Mouse (Mus musculus): ENCODE measurements around the gene Inava. TPM values are rescaled to one million over a fixed set of nuclear protein-coding genes. Genes with fewer than 3 reads are reported as not detected.
A peak's percentile ranks its signal among the peaks of the same experiment; 100 is the strongest.

Gene Inava
- polyA plus RNA-seq, 1 experiment: 28.0 TPM

DNA sequence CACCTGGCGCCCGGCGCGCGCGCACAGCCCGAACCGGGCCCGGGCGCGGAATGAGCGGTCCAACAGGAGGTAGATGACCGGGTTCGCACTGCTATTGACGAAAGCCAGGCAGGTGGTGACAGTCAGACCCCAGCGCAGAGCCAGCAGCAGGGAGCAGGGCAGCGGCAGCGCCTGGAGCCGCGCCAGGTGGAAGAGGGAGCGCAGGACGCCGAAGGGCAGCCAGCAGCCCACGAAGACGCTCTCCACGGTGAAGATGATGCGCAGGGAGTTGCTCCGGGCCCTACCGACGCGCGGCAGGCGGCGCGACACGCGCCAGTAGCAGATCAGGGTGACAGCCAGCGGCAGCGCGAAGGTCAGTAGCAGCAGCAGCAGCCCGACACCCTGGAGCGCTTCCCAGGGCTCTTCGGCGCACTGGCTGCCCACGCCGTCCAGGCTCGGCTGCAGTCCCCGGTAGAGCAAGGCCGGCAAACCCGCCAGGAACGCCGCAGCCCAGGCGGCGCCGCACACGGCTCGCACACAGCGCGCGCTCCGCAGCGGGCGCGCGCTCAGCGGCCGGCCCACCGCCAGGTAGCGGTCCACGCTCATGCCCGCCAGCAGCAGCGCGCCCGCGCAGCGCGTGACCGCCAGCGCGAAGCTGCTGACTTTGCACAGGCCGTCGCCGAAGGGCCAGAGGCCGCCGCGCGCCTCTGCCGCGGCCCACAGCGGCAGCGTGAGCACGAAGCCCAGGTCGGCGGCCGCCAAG is 26.0 kb upstream of the Inava start:
- TF ChIP-seq CTCF (IDR thresholded peaks at IDR 0.05; ENCODE audit: low read depth, low read length): no peak
- TF ChIP-seq EP300 (IDR thresholded peaks at IDR 0.05; ENCODE audit: insufficient read depth, low read depth, low read length): no peak
- no peak for TF ChIP-seq POLR2A (IDR thresholded peaks at IDR 0.05; ENCODE audit: insufficient read depth, low read length)
- peaks cover 10% of the 10 kb centered on the region for H3K27me3 ChIP-seq (ENCODE audit: control insufficient read depth, insufficient read depth, low read length, poor library complexity, severe bottlenecking)
- H3K36me3 ChIP-seq (ENCODE audit: control insufficient read depth, insufficient read depth, low read length, poor library complexity, severe bottlenecking): no peaks in the 10 kb centered on the region
- H3K4me3 ChIP-seq (ENCODE audit: low read depth, low read length): peak overlapping the region; percentile 38
- H3K9me3 ChIP-seq (replicated peaks; ENCODE audit: control insufficient read depth, insufficient read depth, low read length, poor library complexity, severe bottlenecking): no peaks in the 10 kb centered on the region
- no peaks in the 10 kb centered on the region for H3K4me1 ChIP-seq (ENCODE audit: control insufficient read depth, insufficient read depth, low read length)
- peak overlapping the region; percentile 61 for H3K9ac ChIP-seq (ENCODE audit: low read depth, poor library complexity, severe bottlenecking)
- H3K27ac ChIP-seq (ENCODE audit: insufficient read depth, low read length): no peak overlapping the region

DNA sequence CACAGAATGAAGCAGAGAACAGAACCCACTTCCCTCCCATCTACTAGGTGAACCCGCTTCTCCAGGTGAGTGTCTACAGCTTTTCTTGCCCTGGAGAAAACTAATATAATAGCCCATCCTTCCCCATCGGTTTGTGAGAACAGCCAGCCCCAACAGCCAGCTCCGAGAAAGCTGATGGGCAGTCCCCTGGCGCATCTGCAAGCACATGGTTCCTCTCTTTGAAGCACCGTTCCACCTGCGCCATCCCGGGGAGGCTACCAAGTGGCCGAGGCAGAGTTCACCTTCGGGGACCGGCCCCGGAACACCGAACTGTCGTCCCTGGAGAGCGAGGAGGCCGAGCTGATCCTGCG is 25.5 kb upstream of the Inava start:
- Histone ChIP-seq H3K27ac (ENCODE audit: insufficient read depth, low read length) (no peak overlapping the region), H3K36me3 (ENCODE audit: control insufficient read depth, insufficient read depth, low read length, poor library complexity, severe bottlenecking) (no peaks in the 10 kb centered on the region), H3K27me3 (ENCODE audit: control insufficient read depth, insufficient read depth, low read length, poor library complexity, severe bottlenecking) (peaks cover 10% of the 10 kb centered on the region), H3K4me3 (ENCODE audit: low read depth, low read length) (peak overlapping the region; percentile 38), H3K4me1 (ENCODE audit: control insufficient read depth, insufficient read depth, low read length) (no peaks in the 10 kb centered on the region), H3K9me3 (replicated peaks; ENCODE audit: control insufficient read depth, insufficient read depth, low read length, poor library complexity, severe bottlenecking) (no peaks in the 10 kb centered on the region), H3K9ac (ENCODE audit: low read depth, poor library complexity, severe bottlenecking) (0 out of 2 replicates have a peak overlapping the region, but pooled peaks have one; percentile 61)
- TF ChIP-seq CTCF (IDR thresholded peaks at IDR 0.05; ENCODE audit: low read depth, low read length) (no peak), POLR2A (IDR thresholded peaks at IDR 0.05; ENCODE audit: insufficient read depth, low read length) (no peak), EP300 (IDR thresholded peaks at IDR 0.05; ENCODE audit: insufficient read depth, low read depth, low read length) (no peak)

DNA sequence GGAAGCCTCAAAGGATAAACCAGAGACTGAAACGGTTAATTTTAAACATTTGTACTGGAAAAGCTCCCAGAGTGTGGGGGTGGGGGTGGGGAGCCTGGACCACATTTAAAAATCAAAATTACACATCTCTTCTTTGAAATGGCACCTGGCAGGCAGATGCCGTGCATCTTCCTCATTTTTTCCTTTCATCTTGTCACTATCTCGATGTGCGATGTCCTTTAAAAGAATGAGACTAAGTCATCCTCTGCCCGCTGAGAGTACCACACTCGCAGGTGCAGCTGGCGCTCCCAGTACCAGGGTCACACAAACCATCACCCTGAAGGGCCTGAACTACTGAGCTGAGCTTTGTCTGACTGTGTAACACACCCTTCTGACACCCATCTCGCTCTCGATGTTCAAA is 24.4 kb upstream of the Inava start:
- Histone ChIP-seq H3K9me3 (replicated peaks; ENCODE audit: control insufficient read depth, insufficient read depth, low read length, poor library complexity, severe bottlenecking) (no peaks in the 10 kb centered on the region), H3K4me1 (ENCODE audit: control insufficient read depth, insufficient read depth, low read length) (no peaks in the 10 kb centered on the region), H3K27me3 (ENCODE audit: control insufficient read depth, insufficient read depth, low read length, poor library complexity, severe bottlenecking) (peaks cover 10% of the 10 kb centered on the region)

GRCm38 (mm10) chr1:136255657-136256056 is 21.6 kb upstream of the Inava start:
- H3K4me1 ChIP-seq (ENCODE audit: control insufficient read depth, insufficient read depth, low read length): no peaks in the 10 kb centered on the region
- H3K36me3 ChIP-seq (ENCODE audit: control insufficient read depth, insufficient read depth, low read length, poor library complexity, severe bottlenecking): no peaks in the 10 kb centered on the region
- H3K9me3 ChIP-seq (replicated peaks; ENCODE audit: control insufficient read depth, insufficient read depth, low read length, poor library complexity, severe bottlenecking): no peaks in the 10 kb centered on the region
- no peak overlapping the region for H3K9ac ChIP-seq (ENCODE audit: low read depth, poor library complexity, severe bottlenecking)
- H3K27me3 ChIP-seq (ENCODE audit: control insufficient read depth, insufficient read depth, low read length, poor library complexity, severe bottlenecking): peaks cover 7% of the 10 kb centered on the region; the same call in 1 of the 2 replicates
- no peak for TF ChIP-seq EP300 (IDR thresholded peaks at IDR 0.05; ENCODE audit: insufficient read depth, low read depth, low read length)
- TF ChIP-seq POLR2A (IDR thresholded peaks at IDR 0.05; ENCODE audit: insufficient read depth, low read length): no peak
- TF ChIP-seq CTCF (IDR thresholded peaks at IDR 0.05; ENCODE audit: low read depth, low read length): no peak
- no peak overlapping the region for H3K4me3 ChIP-seq (ENCODE audit: low read depth, low read length)
- H3K27ac ChIP-seq (ENCODE audit: insufficient read depth, low read length): no peak overlapping the region

More for the DNA sequence above, 24.4 kb upstream of the Inava start:
- H3K27ac ChIP-seq (ENCODE audit: insufficient read depth, low read length): no peak overlapping the region
- no peaks in the 10 kb centered on the region for H3K36me3 ChIP-seq (ENCODE audit: control insufficient read depth, insufficient read depth, low read length, poor library complexity, severe bottlenecking)
- H3K4me3 ChIP-seq (ENCODE audit: low read depth, low read length): no peak overlapping the region
- H3K9ac ChIP-seq (ENCODE audit: low read depth, poor library complexity, severe bottlenecking): no peak overlapping the region
- TF ChIP-seq CTCF (IDR thresholded peaks at IDR 0.05; ENCODE audit: low read depth, low read length) (no peak), EP300 (IDR thresholded peaks at IDR 0.05; ENCODE audit: insufficient read depth, low read depth, low read length) (no peak), POLR2A (IDR thresholded peaks at IDR 0.05; ENCODE audit: insufficient read depth, low read length) (no peak)

- no peaks in the 10 kb centered on the region for H3K9me3 ChIP-seq (replicated peaks; ENCODE audit: control insufficient read depth, insufficient read depth, low read length, poor library complexity, severe bottlenecking)
- H3K27ac ChIP-seq (ENCODE audit: insufficient read depth, low read length): no peak overlapping the region
- H3K4me3 ChIP-seq (ENCODE audit: low read depth, low read length): no peak overlapping the region
- no peak for TF ChIP-seq EP300 (IDR thresholded peaks at IDR 0.05; ENCODE audit: insufficient read depth, low read depth, low read length)
- no peak for TF ChIP-seq CTCF (IDR thresholded peaks at IDR 0.05; ENCODE audit: low read depth, low read length)
- no peak for TF ChIP-seq POLR2A (IDR thresholded peaks at IDR 0.05; ENCODE audit: insufficient read depth, low read length)
- no peak overlapping the region for H3K9ac ChIP-seq (ENCODE audit: low read depth, poor library complexity, severe bottlenecking)
- H3K36me3 ChIP-seq (ENCODE audit: control insufficient read depth, insufficient read depth, low read length, poor library complexity, severe bottlenecking): no peaks in the 10 kb centered on the region
- H3K4me1 ChIP-seq (ENCODE audit: control insufficient read depth, insufficient read depth, low read length): no peaks in the 10 kb centered on the region
- peaks cover 7% of the 10 kb centered on the region; the same call in 1 of the 2 replicates for H3K27me3 ChIP-seq (ENCODE audit: control insufficient read depth, insufficient read depth, low read length, poor library complexity, severe bottlenecking)
Observed at GRCm38 (mm10) chr1:136255174-136255573, 21.1 kb upstream of the Inava start.

DNA sequence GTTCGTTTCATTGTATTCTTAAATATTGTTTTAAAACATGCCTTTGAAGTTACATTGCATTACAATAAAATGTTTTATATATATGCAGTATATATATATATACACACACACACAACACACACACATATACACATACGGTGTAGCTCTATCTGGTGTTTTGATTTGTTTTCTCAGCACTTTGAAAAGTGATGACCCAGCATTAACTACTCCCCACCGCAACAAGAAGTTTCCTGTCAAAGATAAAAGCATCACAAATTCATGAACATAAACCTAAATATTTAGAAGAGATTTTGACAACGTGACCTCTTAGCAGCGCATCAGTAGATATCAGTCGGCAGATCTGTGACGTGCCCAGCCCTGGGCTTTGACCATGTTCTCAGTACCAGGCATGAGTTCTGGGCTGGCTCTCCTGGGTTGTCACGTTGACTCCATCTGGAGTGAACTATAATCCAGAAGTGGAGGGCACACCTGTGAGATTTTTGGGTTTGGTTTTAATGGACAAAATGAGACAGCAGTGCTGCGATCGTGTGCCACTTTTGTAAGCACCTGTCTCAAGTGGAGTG is 20.5 kb upstream of the Inava start:
- H3K27me3 ChIP-seq (ENCODE audit: control insufficient read depth, insufficient read depth, low read length, poor library complexity, severe bottlenecking): peaks cover 7% of the 10 kb centered on the region; the same call in 1 of the 2 replicates
- H3K36me3 ChIP-seq (ENCODE audit: control insufficient read depth, insufficient read depth, low read length, poor library complexity, severe bottlenecking): no peaks in the 10 kb centered on the region
- no peak for TF ChIP-seq POLR2A (IDR thresholded peaks at IDR 0.05; ENCODE audit: insufficient read depth, low read length)
- TF ChIP-seq CTCF (IDR thresholded peaks at IDR 0.05; ENCODE audit: low read depth, low read length): no peak
- no peak for TF ChIP-seq EP300 (IDR thresholded peaks at IDR 0.05; ENCODE audit: insufficient read depth, low read depth, low read length)

More for the DNA sequence above, 20.5 kb upstream of the Inava start:
- H3K27ac ChIP-seq (ENCODE audit: insufficient read depth, low read length): no peak overlapping the region
- no peak overlapping the region for H3K4me3 ChIP-seq (ENCODE audit: low read depth, low read length)
- H3K4me1 ChIP-seq (ENCODE audit: control insufficient read depth, insufficient read depth, low read length): no peaks in the 10 kb centered on the region
- no peaks in the 10 kb centered on the region for H3K9me3 ChIP-seq (replicated peaks; ENCODE audit: control insufficient read depth, insufficient read depth, low read length, poor library complexity, severe bottlenecking)
- H3K9ac ChIP-seq (ENCODE audit: low read depth, poor library complexity, severe bottlenecking): no peak overlapping the region
